Mouse (Mus musculus): ENCODE measurements at regions not wholly inside any gene's neighbourhood (a gene's known extent, or its start where the extent isn't known, plus 50 kb on each side); places are given as distances from the start of the nearest gene placed in this dataset.
"Not testable (repeated sequence)": the region's sequence is repeated elsewhere in the genome, so short reads cannot be mapped to it uniquely, and the experiment has no call there.

GRCm38 (mm10) chr6:19855476-19855875 lies 989.4 kb downstream of the Ankrd7 start:
- WGBS, result 86% methylated on average over 1 of the region's 1 CpGs
- H3K27ac ChIP-seq (ENCODE audit: low read depth, low read length); ATAC-seq; H3K4me1 ChIP-seq (ENCODE audit: insufficient read depth); H3K9me3 ChIP-seq (ENCODE audit: low read length); H3K36me3 ChIP-seq (ENCODE audit: insufficient read depth); H3K4me3 ChIP-seq (ENCODE audit: low read depth, low read length); H3K4me2 ChIP-seq (ENCODE audit: low read depth); H3K9ac ChIP-seq; DNase-seq; H3K27me3 ChIP-seq (ENCODE audit: insufficient read depth, low read length): not testable (repeated sequence)

GRCm38 (mm10) chr6:19864101-19864500 lies 998.0 kb downstream of the Ankrd7 start:
- WGBS, result 93% methylated on average over 2 of the region's 2 CpGs
- no peak overlapping the region for H3K9ac ChIP-seq
- H3K4me1 ChIP-seq (ENCODE audit: insufficient read depth), result no peaks in the 10 kb centered on the region
- no peak overlapping the region for H3K4me2 ChIP-seq (ENCODE audit: low read depth)
- H3K27ac ChIP-seq (ENCODE audit: low read depth, low read length), result no peak overlapping the region
- no peak overlapping the region for H3K4me3 ChIP-seq (ENCODE audit: low read depth, low read length)
- DNase-seq (no peak), ATAC-seq (no peak)
- H3K36me3 ChIP-seq (ENCODE audit: insufficient read depth), result no peaks in the 10 kb centered on the region
- H3K27me3 ChIP-seq (ENCODE audit: insufficient read depth, low read length), result no peaks in the 10 kb centered on the region
- no peak for TF ChIP-seq CTCF (IDR thresholded peaks at IDR 0.05; ENCODE audit: low read depth)
- no peaks in the 10 kb centered on the region for H3K9me3 ChIP-seq (ENCODE audit: low read length)

GRCm38 (mm10) chr6:19869697-19870096 lies 1003.6 kb downstream of the Ankrd7 start:
- TF ChIP-seq CTCF (IDR thresholded peaks at IDR 0.05; ENCODE audit: low read depth), result no peak
- no peak overlapping the region for H3K4me2 ChIP-seq (ENCODE audit: low read depth)
- DNase-seq, result peak; percentile 29
- no peaks in the 10 kb centered on the region for H3K9me3 ChIP-seq (ENCODE audit: low read length)
- no peak overlapping the region for H3K27ac ChIP-seq (ENCODE audit: low read depth, low read length)
- no peaks in the 10 kb centered on the region for H3K36me3 ChIP-seq (ENCODE audit: insufficient read depth)
- H3K4me1 ChIP-seq (ENCODE audit: insufficient read depth), result no peaks in the 10 kb centered on the region
- 35% methylated on average over 1 of the region's 1 CpGs for WGBS
- H3K9ac ChIP-seq, result no peak overlapping the region
- H3K4me3 ChIP-seq (ENCODE audit: low read depth, low read length), result no peak overlapping the region
- no peak for ATAC-seq
- H3K27me3 ChIP-seq (ENCODE audit: insufficient read depth, low read length), result no peaks in the 10 kb centered on the region

GRCm38 (mm10) chr6:19911181-19911580 lies 1045.1 kb downstream of the Ankrd7 start:
- WGBS, result 82% methylated on average over 1 of the region's 1 CpGs
- Histone ChIP-seq H3K27me3 (ENCODE audit: insufficient read depth, low read length) (no peaks in the 10 kb centered on the region), H3K9ac (no peak overlapping the region), H3K4me2 (ENCODE audit: low read depth) (no peak overlapping the region), H3K27ac (ENCODE audit: low read depth, low read length) (no peak overlapping the region), H3K4me3 (ENCODE audit: low read depth, low read length) (no peak overlapping the region), H3K4me1 (ENCODE audit: insufficient read depth) (no peaks in the 10 kb centered on the region), H3K36me3 (ENCODE audit: insufficient read depth) (no peaks in the 10 kb centered on the region), H3K9me3 (ENCODE audit: low read length) (no peaks in the 10 kb centered on the region)
- ATAC-seq, result no peak
- DNase-seq, result no peak
- TF ChIP-seq CTCF (IDR thresholded peaks at IDR 0.05; ENCODE audit: low read depth), result no peak

GRCm38 (mm10) chr6:19941784-19942183 lies 1075.7 kb downstream of the Ankrd7 start:
- ATAC-seq; H3K4me3 ChIP-seq (ENCODE audit: low read depth, low read length); H3K9me3 ChIP-seq (ENCODE audit: low read length); H3K4me1 ChIP-seq (ENCODE audit: insufficient read depth); H3K4me2 ChIP-seq (ENCODE audit: low read depth); H3K9ac ChIP-seq; DNase-seq; H3K27me3 ChIP-seq (ENCODE audit: insufficient read depth, low read length); H3K36me3 ChIP-seq (ENCODE audit: insufficient read depth); H3K27ac ChIP-seq (ENCODE audit: low read depth, low read length): not testable (repeated sequence)
- WGBS, result 90% methylated on average over 4 of the region's 4 CpGs

GRCm38 (mm10) chr6:19944334-19944733 lies 1078.2 kb downstream of the Ankrd7 start:
- no peak overlapping the region for H3K27ac ChIP-seq (ENCODE audit: low read depth, low read length)
- no peaks in the 10 kb centered on the region for H3K4me1 ChIP-seq (ENCODE audit: insufficient read depth)
- no peaks in the 10 kb centered on the region for H3K27me3 ChIP-seq (ENCODE audit: insufficient read depth, low read length)
- no peak overlapping the region for H3K4me2 ChIP-seq (ENCODE audit: low read depth)
- H3K9ac ChIP-seq, result no peak overlapping the region
- H3K36me3 ChIP-seq (ENCODE audit: insufficient read depth), result no peaks in the 10 kb centered on the region
- no peak overlapping the region for H3K4me3 ChIP-seq (ENCODE audit: low read depth, low read length)
- ATAC-seq (no peak), DNase-seq (no peak)
- no peaks in the 10 kb centered on the region for H3K9me3 ChIP-seq (ENCODE audit: low read length)
- no peak for TF ChIP-seq CTCF (IDR thresholded peaks at IDR 0.05; ENCODE audit: low read depth)

- whole genome bisulfite sequencing, result 64% methylated on average over 4 of the region's 4 CpGs
- TF ChIP-seq CTCF (IDR thresholded peaks at IDR 0.05; ENCODE audit: low read depth), result no peak
- no peak for DNase-seq
Measured at GRCm38 (mm10) chr6:19945693-19946092, 1079.6 kb downstream of the Ankrd7 start.

GRCm38 (mm10) chr6:19975898-19976297 lies 1109.8 kb downstream of the Ankrd7 start:
- no peak overlapping the region for H3K9ac ChIP-seq
- H3K4me2 ChIP-seq (ENCODE audit: low read depth), result no peak overlapping the region
- H3K4me3 ChIP-seq (ENCODE audit: low read depth, low read length), result no peak overlapping the region
- 11% methylated on average over 1 of the region's 1 CpGs for WGBS
- no peak for ATAC-seq
- DNase-seq, result no peak
- no peaks in the 10 kb centered on the region for H3K4me1 ChIP-seq (ENCODE audit: insufficient read depth)
- no peaks in the 10 kb centered on the region for H3K9me3 ChIP-seq (ENCODE audit: low read length)
- H3K27ac ChIP-seq (ENCODE audit: low read depth, low read length), result no peak overlapping the region
- H3K36me3 ChIP-seq (ENCODE audit: insufficient read depth), result no peaks in the 10 kb centered on the region
- TF ChIP-seq CTCF (IDR thresholded peaks at IDR 0.05; ENCODE audit: low read depth), result no peak
- H3K27me3 ChIP-seq (ENCODE audit: insufficient read depth, low read length), result no peaks in the 10 kb centered on the region

More at GRCm38 (mm10) chr6:19945693-19946092, 1079.6 kb downstream of the Ankrd7 start:
- H3K9ac ChIP-seq, result no peak overlapping the region
- no peaks in the 10 kb centered on the region for H3K9me3 ChIP-seq (ENCODE audit: low read length)
- H3K36me3 ChIP-seq (ENCODE audit: insufficient read depth), result no peaks in the 10 kb centered on the region
- no peak for ATAC-seq
- no peak overlapping the region for H3K4me2 ChIP-seq (ENCODE audit: low read depth)
- H3K27me3 ChIP-seq (ENCODE audit: insufficient read depth, low read length), result no peaks in the 10 kb centered on the region
- H3K4me3 ChIP-seq (ENCODE audit: low read depth, low read length), result no peak overlapping the region
- no peak overlapping the region for H3K27ac ChIP-seq (ENCODE audit: low read depth, low read length)
- H3K4me1 ChIP-seq (ENCODE audit: insufficient read depth), result no peaks in the 10 kb centered on the region
